In the genomic region with DNA sequence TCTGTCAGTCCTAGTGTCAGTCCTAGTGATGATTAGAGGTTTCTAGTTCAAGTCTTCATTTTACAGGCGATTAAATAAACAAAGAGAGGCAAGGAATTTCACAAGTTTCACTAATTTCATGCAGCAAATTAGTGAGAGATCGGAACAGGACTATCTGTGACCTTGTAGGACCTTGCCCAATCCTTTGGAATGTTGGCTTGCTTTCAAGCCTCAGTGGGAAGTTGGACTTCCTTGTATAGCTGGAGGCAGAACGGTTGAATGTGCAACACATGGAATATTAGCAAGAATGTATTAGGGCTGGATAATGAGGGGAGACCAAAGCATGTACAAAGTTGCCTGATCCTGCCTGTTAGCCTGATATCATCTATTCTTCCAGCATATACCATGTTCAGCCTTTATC, we compare ENCODE assay signal across 14 mouse cellular contexts.
DNase-seq lines count a peak whose midpoint lies in the region; ATAC-seq and TF ChIP-seq lines count a peak whose summit lies in the region.
"Had no signal": no experiment of that assay in that cellular context is flagged by ENCODE, and none has a peak within 500 bp of the region (broad histone marks: within the 10 kb centered on the region; RNA-seq: fewer than 3 reads in every experiment).

No protein-coding gene starts in this region.

- no peaks in the 10 kb centered on the region for H3K27me3 ChIP-seq in hindbrain, postnatal 0 days (ENCODE audit: insufficient read depth, low read length)
- H3K27me3 ChIP-seq: heart, embryonic 15.5 days had no signal

- no peak overlapping the region for H3K27ac ChIP-seq in hindbrain, postnatal 0 days
- H3K27ac ChIP-seq: heart, embryonic 15.5 days had no signal

- H3K36me3 ChIP-seq in hindbrain, postnatal 0 days (ENCODE audit: insufficient read depth, low read length) = no peaks in the 10 kb centered on the region
- H3K36me3 ChIP-seq: heart, embryonic 15.5 days had no signal

- no peak overlapping the region for H3K4me3 ChIP-seq in hindbrain, postnatal 0 days (ENCODE audit: low read length)
- H3K4me3 ChIP-seq: erythroblast, embryonic 14.5 days; heart, embryonic 15.5 days had no signal

- peak; percentile 48 for DNase-seq in adrenal gland, postnatal 14 days
- no peak for DNase-seq in adrenal gland, adult 8-10 months
- DNase-seq in left cerebral cortex, postnatal 4 days = peak; percentile 7
- no peak for DNase-seq in left cerebral cortex, adult 8-10 months (ENCODE audit: low spot score in 2 of 2)
- DNase-seq in Muller cell, postnatal 12 days (ENCODE audit: inconsistent ontology term) = peak; percentile 91
- DNase-seq in kidney, postnatal 36 days = peak; percentile 15 to 18
- DNase-seq in hindbrain, postnatal 0 days (ENCODE audit: low spot score) = no peak
- DNase-seq: cerebellum, adult 18-20 months; liver; liver, postnatal 0 days; thymus, postnatal 36 days had no signal

- H3K4me2 ChIP-seq in hindbrain, postnatal 0 days (ENCODE audit: low read depth, low read length) = no peak overlapping the region
- H3K4me2 ChIP-seq: heart, embryonic 15.5 days had no signal

- intact Hi-C loops in left cerebral cortex, postnatal 4 days (cut with DNase I) = no loop called here

- H3K9me3 ChIP-seq in hindbrain, postnatal 0 days (ENCODE audit: low read length) = no peaks in the 10 kb centered on the region
- H3K9me3 ChIP-seq: heart, embryonic 15.5 days had no signal

- H3K4me1 ChIP-seq in hindbrain, postnatal 0 days (ENCODE audit: insufficient read depth, low read length) = no peaks in the 10 kb centered on the region

- no peak for ATAC-seq in hindbrain, postnatal 0 days
- ATAC-seq: forebrain, embryonic 16.5 days; liver, postnatal 0 days had no signal

- no peak for TF ChIP-seq CTCF in hindbrain, postnatal 0 days (IDR thresholded peaks at IDR 0.05; ENCODE audit: low read depth)

- WGBS in hindbrain, postnatal 0 days = 47% methylated on average over 3 of the region's 3 CpGs

- no peak overlapping the region for H3K9ac ChIP-seq in hindbrain, postnatal 0 days (replicated peaks; ENCODE audit: low read length)
- H3K9ac ChIP-seq: heart, embryonic 15.5 days; liver, postnatal 0 days had no signal

Comparison
In these comparisons a context has a peak if more than half of its experiments do, and no peak if none do; other contexts are left out.
1. DNase-seq: peak in adrenal gland, postnatal 14 days (single experiment), left cerebral cortex, postnatal 4 days (single experiment), Muller cell, postnatal 12 days (single experiment) and kidney, postnatal 36 days (2 of 2); none in adrenal gland, adult 8-10 months (single experiment), left cerebral cortex, adult 8-10 months (0 of 2) and hindbrain, postnatal 0 days (single experiment).